Mouse (Mus musculus): ENCODE results near the gene Cbx3.
"Not testable (repeated sequence)": the region's sequence is repeated elsewhere in the genome, so short reads cannot be mapped to it uniquely, and the experiment has no call there.

Cbx3 gene

GRCm38 (mm10) chr6:51471179-51471505 is 982 bp downstream of the Cbx3 start:
- no peak for DNase-seq

GRCm38 (mm10) chr6:51471782-51472181 is 1.6 kb downstream of the Cbx3 start:
- DNase-seq: no peak

GRCm38 (mm10) chr6:51472213-51472612 is 2.1 kb downstream of the Cbx3 start:
- DNase-seq: no peak

GRCm38 (mm10) chr6:51479136-51479731 is 9.1 kb downstream of the Cbx3 start:
- no peak for DNase-seq

GRCm38 (mm10) chr6:51481548-51481947 is 11.4 kb downstream of the Cbx3 start:
- no peak for DNase-seq

GRCm38 (mm10) chr6:51483861-51484260 is 13.7 kb downstream of the Cbx3 start:
- DNase-seq: no peak

GRCm38 (mm10) chr6:51484556-51484955 is 14.4 kb downstream of the Cbx3 start:
- DNase-seq: not testable (repeated sequence)

- DNase-seq: no peak
Observed at GRCm38 (mm10) chr6:51485646-51486045, 15.5 kb downstream of the Cbx3 start.

GRCm38 (mm10) chr6:51486076-51486710 is 16.0 kb downstream of the Cbx3 start:
- DNase-seq: no peak

- DNase-seq: no peak
Observed at GRCm38 (mm10) chr6:51486731-51487130, 16.6 kb downstream of the Cbx3 start.

- peak; percentile 21 for DNase-seq
Observed at GRCm38 (mm10) chr6:51489787-51490186, 19.6 kb downstream of the Cbx3 start.

- DNase-seq: no peak
Observed at GRCm38 (mm10) chr6:51497321-51498111, 27.4 kb downstream of the Cbx3 start.

GRCm38 (mm10) chr6:51505671-51506070 is 35.5 kb downstream of the Cbx3 start:
- no peak for DNase-seq

- DNase-seq: no peak
Observed at GRCm38 (mm10) chr6:51507556-51507955, 37.4 kb downstream of the Cbx3 start.

GRCm38 (mm10) chr6:51508750-51509648 is 38.8 kb downstream of the Cbx3 start:
- peak; percentile 89 for DNase-seq

- peak; percentile 66 for DNase-seq
Observed at GRCm38 (mm10) chr6:51510094-51510493, 39.9 kb downstream of the Cbx3 start.

- no peak for DNase-seq
Observed at GRCm38 (mm10) chr6:51510946-51511345, 40.8 kb downstream of the Cbx3 start.

- DNase-seq: no peak
Observed at GRCm38 (mm10) chr6:51513745-51514144, 43.6 kb downstream of the Cbx3 start.

- no peak for DNase-seq
Observed at GRCm38 (mm10) chr6:51514860-51515259, 44.7 kb downstream of the Cbx3 start.

- DNase-seq: no peak
Observed at GRCm38 (mm10) chr6:51523310-51523709, 53.1 kb downstream of the Cbx3 start.

- DNase-seq: peak; percentile 83
Observed at GRCm38 (mm10) chr6:51523807-51524320, 53.7 kb downstream of the Cbx3 start, which contains the start of gene Snx10. Snx10 (plus strand) TSS chr6:51523901.

GRCm38 (mm10) chr6:51524321-51524931 is 54.3 kb downstream of the Cbx3 start:
- DNase-seq: peak; percentile 85
